Mouse (Mus musculus) stomach, embryonic 14.5 days (tissue): ENCODE measurements around the gene Tmem45a. TPM values are rescaled to one million over a fixed set of nuclear protein-coding genes. Genes with fewer than 3 reads are reported as not detected.
"Not testable (repeated sequence)": the region's sequence is repeated elsewhere in the genome, so short reads cannot be mapped to it uniquely, and the experiment has no call there.

Experiments used
- ATAC-seq: fragments of 200-750 bp; cut with Nextera tagmentation; 2 replicates; pipeline ENCODE4 v1.8.0; 2017; ENCODE audit warnings: low read depth, moderate TSS enrichment; ENCODE audit not compliant: insufficient number of reproducible peaks, insufficient read depth, low FRiP score
- H3K27ac ChIP-seq: fragments of 300-500 bp; sonication (generic); 2 replicates; pipeline ENCODE4 v1.5.1; 2014; ENCODE audit warnings: mild to moderate bottlenecking, low read length, moderate library complexity, mixed read lengths
- H3K27me3 ChIP-seq: fragments of 300-500 bp; sonication (generic); 2 replicates; pipeline ENCODE4 v1.6.1; 2014; ENCODE audit warnings: low read length, control low read depth, mixed read lengths; ENCODE audit not compliant: control insufficient read depth, insufficient read depth
- H3K36me3 ChIP-seq: fragments of 300-500 bp; sonication (generic); 2 replicates; pipeline ENCODE4 v1.6.1; 2014; ENCODE audit warnings: mild to moderate bottlenecking, control low read depth, low read length, moderate library complexity, mixed read lengths; ENCODE audit not compliant: control insufficient read depth, insufficient read depth
- H3K4me1 ChIP-seq: fragments of 300-500 bp; sonication (generic); 2 replicates; pipeline ENCODE4 v1.6.1; 2014; ENCODE audit warnings: low read length, control low read depth, mixed read lengths; ENCODE audit not compliant: control insufficient read depth, insufficient read depth
- H3K4me2 ChIP-seq: fragments of 300-500 bp; sonication (generic); replicated peaks from 2 replicates; pipeline ENCODE4 v1.6.1; 2014; ENCODE audit warnings: low read depth, low read length, control low read depth
- H3K4me3 ChIP-seq: fragments of 300-500 bp; sonication (generic); 2 replicates; pipeline ENCODE4 v1.5.1; 2014; ENCODE audit warnings: low read depth, low read length, control low read depth
- H3K9ac ChIP-seq: fragments of 300-500 bp; sonication (generic); replicated peaks from 2 replicates; pipeline ENCODE4 v1.6.1; 2014; ENCODE audit warnings: low read depth, mild to moderate bottlenecking, control low read depth, low read length, moderate library complexity, mixed read lengths
- H3K9me3 ChIP-seq: fragments of 300-500 bp; sonication (generic); 2 replicates; pipeline ENCODE4 v1.6.1; 2016; ENCODE audit warnings: low read depth, low read length, control low read depth; ENCODE audit not compliant: control insufficient read depth
- WGBS: fragments of 180-500 bp; shearing (Covaris S2); extraction: QIAGEN DNeasy Blood & Tissue Kit; methylation state at CpG from one replicate; pipeline ENCODE4 v1.1.7; 2014; 5-methylcytosine and 5-hydroxymethylcytosine counted together
- polyA plus RNA-seq: library from polyadenylated mRNA; unstranded; fragments of >200 nt; fragmentation: Nextera tagmentation; extraction: Ambion mirVana; gene quantifications from 2 replicates; pipeline ENCODE4 v1.2.1, GENCODE M21; 2014

The Tmem45a gene
- polyA plus RNA-seq = 53.8 and 56.5 TPM in 2 replicates

GRCm38 (mm10) chr16:56885824-56886615 lies at the start of gene Tmem45a:
Tmem45a (minus strand) TSS chr16:56886166.
- peak within 1 kb of the TSS; percentile 46 for H3K4me3 ChIP-seq
- H3K9me3 ChIP-seq = no peaks in the 10 kb centered on the region
- peak within 1 kb of the TSS; percentile 49 for H3K4me2 ChIP-seq
- H3K4me1 ChIP-seq = peaks cover 8% of the 10 kb centered on the region
- no peaks in the 10 kb centered on the region for H3K27me3 ChIP-seq
- ATAC-seq = peak; percentile 99
- 3% methylated on average over 25 of the region's 25 CpGs for WGBS
- peak within 1 kb of the TSS; percentile 73 for H3K27ac ChIP-seq
- H3K9ac ChIP-seq = peak within 1 kb of the TSS; percentile 28; the same call in 1 of the 2 replicates
- H3K36me3 ChIP-seq = no peaks in the 10 kb centered on the region

GRCm38 (mm10) chr16:56928023-56928422 lies 42.1 kb upstream of the Tmem45a start, which contains the start of gene Lnp1:
Lnp1 (minus strand) TSS chr16:56928061.
- no peak within 1 kb of the TSS for H3K27ac ChIP-seq
- no peaks in the 10 kb centered on the region for H3K9me3 ChIP-seq
- H3K4me2 ChIP-seq = no peak within 1 kb of the TSS
- ATAC-seq = no peak
- H3K4me1 ChIP-seq = no peaks in the 10 kb centered on the region
- H3K27me3 ChIP-seq = no peaks in the 10 kb centered on the region
- no peaks in the 10 kb centered on the region for H3K36me3 ChIP-seq
- H3K9ac ChIP-seq = no peak within 1 kb of the TSS
- WGBS = 45% methylated on average over 3 of the region's 3 CpGs
- no peak within 1 kb of the TSS for H3K4me3 ChIP-seq

GRCm38 (mm10) chr16:56920102-56920657 lies 34.2 kb upstream of the Tmem45a start:
- Histone ChIP-seq H3K4me3 (no peak overlapping the region), H3K4me1 (no peaks in the 10 kb centered on the region), H3K27me3 (no peaks in the 10 kb centered on the region), H3K4me2 (no peak overlapping the region), H3K9me3 (no peaks in the 10 kb centered on the region), H3K36me3 (no peaks in the 10 kb centered on the region), H3K9ac (no peak overlapping the region), H3K27ac (no peak overlapping the region)
- 20% methylated on average over 8 of the region's 8 CpGs for WGBS
- peak; percentile 49; the same call in 1 of the 2 replicates for ATAC-seq

GRCm38 (mm10) chr16:56917230-56917629 lies 31.3 kb upstream of the Tmem45a start:
- no peak for ATAC-seq
- H3K4me1 ChIP-seq = no peaks in the 10 kb centered on the region
- H3K27me3 ChIP-seq = no peaks in the 10 kb centered on the region
- WGBS = 87% methylated on average over 7 of the region's 7 CpGs
- H3K36me3 ChIP-seq = no peaks in the 10 kb centered on the region
- H3K4me3 ChIP-seq = no peak overlapping the region
- no peak overlapping the region for H3K27ac ChIP-seq
- H3K4me2 ChIP-seq = no peak overlapping the region
- no peak overlapping the region for H3K9ac ChIP-seq
- H3K9me3 ChIP-seq = no peaks in the 10 kb centered on the region

- no peaks in the 10 kb centered on the region for H3K27me3 ChIP-seq
- no peak overlapping the region for H3K4me2 ChIP-seq
- no peaks in the 10 kb centered on the region for H3K9me3 ChIP-seq
- no peaks in the 10 kb centered on the region for H3K4me1 ChIP-seq
- H3K9ac ChIP-seq = no peak overlapping the region
- ATAC-seq = no peak
- no peak overlapping the region for H3K4me3 ChIP-seq
- WGBS = 44% methylated on average over 5 of the region's 5 CpGs
- H3K36me3 ChIP-seq = no peaks in the 10 kb centered on the region
- no peak overlapping the region for H3K27ac ChIP-seq
Measured at GRCm38 (mm10) chr16:56908986-56909385, 23.0 kb upstream of the Tmem45a start.

- H3K4me1 ChIP-seq, H3K4me3 ChIP-seq, H3K27me3 ChIP-seq, ATAC-seq, H3K27ac ChIP-seq, H3K9ac ChIP-seq, H3K36me3 ChIP-seq, H3K4me2 ChIP-seq, H3K9me3 ChIP-seq: not testable (repeated sequence)
- 55% methylated on average over 3 of the region's 3 CpGs for WGBS
Measured at GRCm38 (mm10) chr16:56902206-56902605, 16.2 kb upstream of the Tmem45a start.

- Histone ChIP-seq H3K9ac (no peak overlapping the region), H3K36me3 (no peaks in the 10 kb centered on the region), H3K4me1 (no peaks in the 10 kb centered on the region), H3K9me3 (no peaks in the 10 kb centered on the region), H3K27me3 (no peaks in the 10 kb centered on the region), H3K27ac (no peak overlapping the region), H3K4me3 (no peak overlapping the region), H3K4me2 (no peak overlapping the region)
- WGBS = 77% methylated on average over 5 of the region's 5 CpGs
- no peak for ATAC-seq
Measured at GRCm38 (mm10) chr16:56891583-56891982, 5.6 kb upstream of the Tmem45a start.

- H3K4me2 ChIP-seq = peak overlapping the region; percentile 49
- no peaks in the 10 kb centered on the region for H3K27me3 ChIP-seq
- H3K9ac ChIP-seq = no peak overlapping the region
- no peak overlapping the region; the same call in 1 of the 2 replicates for H3K27ac ChIP-seq
- peaks cover 8% of the 10 kb centered on the region for H3K4me1 ChIP-seq
- peak overlapping the region; percentile 46 for H3K4me3 ChIP-seq
- H3K36me3 ChIP-seq = no peaks in the 10 kb centered on the region
- no peak for ATAC-seq
- H3K9me3 ChIP-seq = no peaks in the 10 kb centered on the region
- 24% methylated on average over 9 of the region's 9 CpGs for WGBS
Measured at GRCm38 (mm10) chr16:56886616-56887116, 700 bp upstream of the Tmem45a start.
